Mouse (Mus musculus) mouse trophoblast stem cell (cell line): ENCODE results near the gene Csf3r.
"Not testable (repeated sequence)": the region's sequence is repeated elsewhere in the genome, so short reads cannot be mapped to it uniquely, and the experiment has no call there.

Experiments used
- in situ Hi-C, 2 experiments: fragments of 300-500 bp; cut with MseI, MboI; formaldehyde crosslinking; loops; 2 replicates in 1 of 2; 3 replicates in 1 of 2; pipeline ENCODE4 v1.15.1; 2025

Csf3r gene

GRCm38 (mm10) chr4:126024303-126024900 is at the start of gene Csf3r:
Gene Csf3r, plus strand, starts transcription at chr4:126024550.
- in situ Hi-C loops: no loop called here

- in situ Hi-C loops: no loop called here
These were observed 46.6 kb upstream of the Csf3r start for GRCm38 (mm10) chr4:125977768-125978167.

- in situ Hi-C loops: no loop called here
These were observed 41.1 kb upstream of the Csf3r start for GRCm38 (mm10) chr4:125983279-125983678.

- in situ Hi-C loops: not testable (repeated sequence)
These were observed 38.6 kb upstream of the Csf3r start for GRCm38 (mm10) chr4:125985703-125986102.

GRCm38 (mm10) chr4:125987071-125987470 is 37.3 kb upstream of the Csf3r start:
- in situ Hi-C loops: no loop called here

- in situ Hi-C loops: no loop called here
These were observed 35.3 kb upstream of the Csf3r start for GRCm38 (mm10) chr4:125989061-125989460.

- in situ Hi-C loops: no loop called here
These were observed 34.2 kb upstream of the Csf3r start for GRCm38 (mm10) chr4:125990143-125990542.

GRCm38 (mm10) chr4:125992206-125992605 is 32.1 kb upstream of the Csf3r start:
- in situ Hi-C loops: no loop called here

- in situ Hi-C loops: no loop called here
These were observed 31.4 kb upstream of the Csf3r start for GRCm38 (mm10) chr4:125992906-125993305.

GRCm38 (mm10) chr4:125996576-125996975 is 27.8 kb upstream of the Csf3r start:
- in situ Hi-C loops: no loop called here

GRCm38 (mm10) chr4:125997826-125998225 is 26.5 kb upstream of the Csf3r start:
- in situ Hi-C loops: no loop called here

- in situ Hi-C loops: no loop called here
These were observed 22.8 kb upstream of the Csf3r start for GRCm38 (mm10) chr4:126001311-126002199.

- in situ Hi-C loops: no loop called here
These were observed 6.5 kb upstream of the Csf3r start for GRCm38 (mm10) chr4:126017676-126018332.

- in situ Hi-C loops: no loop called here
These were observed 5.3 kb upstream of the Csf3r start for GRCm38 (mm10) chr4:126018966-126019538.

- in situ Hi-C loops: no loop called here
These were observed 1.5 kb downstream of the Csf3r start for GRCm38 (mm10) chr4:126025801-126026200.

GRCm38 (mm10) chr4:126027980-126028379 is 3.6 kb downstream of the Csf3r start:
- in situ Hi-C loops: no loop called here

GRCm38 (mm10) chr4:126029042-126029441 is 4.7 kb downstream of the Csf3r start:
- in situ Hi-C loops: no loop called here

GRCm38 (mm10) chr4:126030705-126031104 is 6.4 kb downstream of the Csf3r start:
- in situ Hi-C loops: no loop called here

- in situ Hi-C loops: no loop called here
These were observed 11.1 kb downstream of the Csf3r start for GRCm38 (mm10) chr4:126035413-126035812.

GRCm38 (mm10) chr4:126046851-126047585 is 22.7 kb downstream of the Csf3r start, which contains the start of gene Mrps15:
Gene Mrps15, plus strand, starts transcription at chr4:126046925.
- in situ Hi-C loops: no loop called here

- in situ Hi-C loops: no loop called here
These were observed 27.3 kb downstream of the Csf3r start for GRCm38 (mm10) chr4:126051617-126052016.
